Mouse (Mus musculus): ENCODE measurements around the gene Snap47.

GRCm38 (mm10) chr11:59449741-59450229 lies 1.2 kb downstream of the Snap47 start, which contains the start of gene Jmjd4:
- TF ChIP-seq CTCF (IDR thresholded peaks at IDR 0.05), result no peak
- no peak for TF ChIP-seq EP300 (IDR thresholded peaks at IDR 0.05)
